Mouse (Mus musculus) hindbrain, embryonic 14.5 days (tissue): ENCODE data around the gene Bcl3. TPM values are rescaled to one million over a fixed set of nuclear protein-coding genes. Genes with fewer than 3 reads are reported as not detected.

Experiments
- ATAC-seq: fragments of 200-750 bp; cut with Nextera tagmentation; 2 replicates; pipeline ENCODE4 v1.8.0; 2017; ENCODE audit warnings: moderate number of reproducible peaks, mild to moderate bottlenecking, moderate TSS enrichment, moderate library complexity; ENCODE audit not compliant: low FRiP score
- DNase-seq: peaks from one replicate; pipeline ENCODE4 v3.0.0-alpha.2; 2015; ENCODE audit warnings: low spot score
- H3K27ac ChIP-seq: fragments of 300-500 bp; sonication (generic); 2 replicates; pipeline ENCODE4 v1.5.1; 2014; ENCODE audit warnings: mild to moderate bottlenecking, moderate library complexity
- H3K27me3 ChIP-seq: fragments of 300-500 bp; sonication (generic); 2 replicates; pipeline ENCODE4 v1.6.1; 2014; ENCODE audit warnings: mild to moderate bottlenecking, low read length, mixed read lengths; ENCODE audit not compliant: control insufficient read depth, insufficient read depth
- H3K36me3 ChIP-seq: fragments of 300-500 bp; sonication (generic); replicated peaks from 2 replicates; pipeline ENCODE4 v1.6.1; 2014; ENCODE audit not compliant: control insufficient read depth, insufficient read depth
- H3K4me1 ChIP-seq: fragments of 300-500 bp; sonication (generic); replicated peaks from 2 replicates; pipeline ENCODE4 v1.6.1; 2014; ENCODE audit warnings: antibody characterized with exemption, low read length, mixed read lengths; ENCODE audit not compliant: control insufficient read depth, insufficient read depth
- H3K4me2 ChIP-seq: fragments of 300-500 bp; sonication (generic); replicated peaks from 2 replicates; pipeline ENCODE4 v1.6.1; 2014; ENCODE audit warnings: mild to moderate bottlenecking, moderate library complexity
- H3K4me3 ChIP-seq: fragments of 300-500 bp; sonication (generic); replicated peaks from 2 replicates; pipeline ENCODE4 v1.5.1; 2014; ENCODE audit warnings: mild to moderate bottlenecking, low read length
- H3K9ac ChIP-seq: fragments of 300-500 bp; sonication (generic); 2 replicates; pipeline ENCODE4 v1.6.1; 2014
- H3K9me3 ChIP-seq: fragments of 300-500 bp; sonication (generic); 2 replicates; pipeline ENCODE4 v1.6.1; 2016; ENCODE audit warnings: low read length; ENCODE audit not compliant: control insufficient read depth
- WGBS: fragments of 180-500 bp; shearing (Covaris S2); extraction: QIAGEN DNeasy Blood & Tissue Kit; methylation state at CpG from one replicate; pipeline ENCODE4 v1.1.7; 2014; 5-methylcytosine and 5-hydroxymethylcytosine counted together
- polyA plus RNA-seq: library from polyadenylated mRNA; unstranded; fragments of >200 nt; fragmentation: Nextera tagmentation; extraction: Ambion mirVana; gene quantifications from 2 replicates; pipeline ENCODE4 v1.2.1, GENCODE M21; 2014

The Bcl3 gene
- polyA plus RNA-seq, 1 experiment from 2014 or later, result 0.58 TPM

GRCm38 (mm10) chr7:19764581-19764980, 58.0 kb downstream of the Bcl3 start:
- H3K27ac ChIP-seq, result no peak overlapping the region
- H3K4me3 ChIP-seq, result no peak overlapping the region
- no peak overlapping the region for H3K9ac ChIP-seq
- 88% methylated on average over 9 of the region's 9 CpGs for WGBS
- H3K36me3 ChIP-seq, result no peaks in the 10 kb centered on the region; the same call in 1 of the 2 replicates
- H3K9me3 ChIP-seq, result no peaks in the 10 kb centered on the region
- H3K4me2 ChIP-seq, result no peak overlapping the region
- H3K4me1 ChIP-seq, result no peaks in the 10 kb centered on the region
- ATAC-seq (no peak), DNase-seq (no peak)
- H3K27me3 ChIP-seq, result peaks cover 13% of the 10 kb centered on the region

DNA sequence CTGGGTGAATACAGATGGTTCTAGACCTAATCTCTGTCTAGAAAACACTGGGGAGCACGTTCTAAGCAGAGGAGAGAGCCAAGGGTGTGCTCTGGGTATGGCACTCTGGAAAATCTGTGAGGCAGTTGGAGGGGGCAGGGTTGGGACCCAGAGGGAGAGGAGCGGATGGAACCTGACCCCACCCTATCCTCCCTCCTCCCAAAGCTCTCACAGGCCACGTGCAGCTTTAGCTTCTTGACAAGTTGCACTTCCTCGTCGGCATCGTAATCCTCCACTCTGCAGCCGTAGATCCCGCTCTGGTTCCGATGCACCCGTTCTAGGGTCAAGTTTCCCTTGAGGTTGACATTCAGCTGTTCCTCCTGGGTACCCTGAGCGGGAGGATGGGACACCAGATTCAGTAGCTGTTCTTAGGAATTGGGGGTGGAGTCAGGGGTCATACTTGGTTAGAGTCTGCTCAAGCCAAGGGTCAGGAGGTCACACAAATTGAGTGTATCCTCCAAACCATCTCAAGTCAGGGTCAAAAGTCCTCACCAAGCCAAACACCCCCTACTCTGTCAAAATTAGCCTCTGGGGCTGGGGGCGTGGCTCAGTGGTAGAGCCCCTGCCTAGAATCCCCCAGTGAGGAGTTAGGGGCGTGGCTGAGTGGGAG, 58.6 kb downstream of the Bcl3 start:
- H3K4me2 ChIP-seq, result no peak overlapping the region
- no peak overlapping the region for H3K9ac ChIP-seq
- no peak overlapping the region for H3K27ac ChIP-seq
- peaks cover 7% of the 10 kb centered on the region for H3K27me3 ChIP-seq
- H3K36me3 ChIP-seq, result no peaks in the 10 kb centered on the region; the same call in 1 of the 2 replicates
- no peak overlapping the region for H3K4me3 ChIP-seq
- DNase-seq (no peak), ATAC-seq (no peak)
- H3K9me3 ChIP-seq, result no peaks in the 10 kb centered on the region
- 86% methylated on average over 13 of the region's 13 CpGs for WGBS
- H3K4me1 ChIP-seq, result no peaks in the 10 kb centered on the region

- H3K27me3 ChIP-seq, result no peaks in the 10 kb centered on the region
- H3K36me3 ChIP-seq, result no peaks in the 10 kb centered on the region; the same call in 1 of the 2 replicates
- 83% methylated on average over 11 of the region's 11 CpGs for WGBS
- no peak overlapping the region for H3K4me3 ChIP-seq
- H3K4me2 ChIP-seq, result no peak overlapping the region
- ATAC-seq (no peak), DNase-seq (no peak)
- no peaks in the 10 kb centered on the region for H3K9me3 ChIP-seq
- H3K4me1 ChIP-seq, result no peaks in the 10 kb centered on the region
- H3K27ac ChIP-seq, result no peak overlapping the region
- H3K9ac ChIP-seq, result no peak overlapping the region
Measured at GRCm38 (mm10) chr7:19762283-19762682, 60.3 kb downstream of the Bcl3 start.

- Histone ChIP-seq H3K4me1 (no peaks in the 10 kb centered on the region), H3K27me3 (no peaks in the 10 kb centered on the region), H3K9ac (no peak overlapping the region), H3K36me3 (no peaks in the 10 kb centered on the region; the same call in 1 of the 2 replicates), H3K9me3 (no peaks in the 10 kb centered on the region), H3K4me3 (no peak overlapping the region), H3K4me2 (no peak overlapping the region), H3K27ac (no peak overlapping the region)
- 91% methylated on average over 13 of the region's 13 CpGs for WGBS
- DNase-seq (no peak), ATAC-seq (no peak)
Measured at GRCm38 (mm10) chr7:19760021-19760420, 62.5 kb downstream of the Bcl3 start.

DNA sequence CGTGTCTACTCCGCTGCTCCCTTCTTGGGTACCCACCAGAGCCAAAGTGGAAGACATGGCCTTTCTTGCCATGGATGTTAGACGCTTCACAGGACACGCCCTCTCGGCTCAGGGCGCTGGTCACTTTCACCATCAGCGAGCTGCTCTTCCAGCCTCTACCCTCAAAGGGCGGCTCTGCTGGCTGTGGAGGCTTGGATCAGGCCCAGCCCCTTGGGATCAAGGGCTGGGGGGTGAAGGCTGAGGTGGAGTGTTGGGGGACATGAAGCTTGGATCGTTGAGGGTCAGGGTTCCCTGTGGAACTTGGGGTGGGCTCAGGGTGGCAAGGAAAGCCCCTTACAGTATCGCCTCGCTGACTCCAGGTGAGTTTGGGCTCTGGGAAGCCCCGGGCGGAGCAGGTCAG, 63.9 kb downstream of the Bcl3 start:
- no peak for DNase-seq
- Histone ChIP-seq H3K4me1 (no peaks in the 10 kb centered on the region), H3K9me3 (no peaks in the 10 kb centered on the region), H3K4me2 (no peak overlapping the region), H3K4me3 (no peak overlapping the region), H3K27me3 (no peaks in the 10 kb centered on the region), H3K27ac (no peak overlapping the region), H3K9ac (no peak overlapping the region), H3K36me3 (no peaks in the 10 kb centered on the region; the same call in 1 of the 2 replicates)
- 89% methylated on average over 13 of the region's 13 CpGs for WGBS
- no peak for ATAC-seq

Other genes with a start within 250 kb of the Bcl3 start
- 0.13 and 0.16 TPM in 2 replicates for gene Zfp296, start 245.5 kb downstream of the Bcl3 start, polyA plus RNA-seq
- 141 and 157 TPM in 2 replicates for gene Gemin7, start 245.2 kb downstream of the Bcl3 start, polyA plus RNA-seq
- 41.6 and 47.6 TPM in 2 replicates for gene Clasrp, start 218.3 kb downstream of the Bcl3 start, polyA plus RNA-seq
- gene Relb, start 193.3 kb downstream of the Bcl3 start, polyA plus RNA-seq, result 5.4 and 7.9 TPM in 2 replicates
- gene Clptm1, start 157.7 kb downstream of the Bcl3 start, polyA plus RNA-seq, result 150 and 170 TPM in 2 replicates
- not detected in 2 replicates for gene Apoc2, start 144.8 kb downstream of the Bcl3 start, polyA plus RNA-seq
- gene Gm44805, start 141.3 kb downstream of the Bcl3 start, polyA plus RNA-seq, result not detected in 2 replicates
- gene Apoc4, start 141.3 kb downstream of the Bcl3 start, polyA plus RNA-seq, result not detected in 2 replicates
- 2.3 and 2.5 TPM in 2 replicates for gene Apoc1, start 130.1 kb downstream of the Bcl3 start, polyA plus RNA-seq
- 543 and 561 TPM in 2 replicates for gene Apoe, start 123.6 kb downstream of the Bcl3 start, polyA plus RNA-seq
- 119 and 128 TPM in 2 replicates for gene Tomm40, start 107.3 kb downstream of the Bcl3 start, polyA plus RNA-seq
- 46.7 and 49.5 TPM in 2 replicates for gene Nectin2, start 72.3 kb downstream of the Bcl3 start, polyA plus RNA-seq
- 17.5 and 18.8 TPM in 2 replicates for gene Bcam, start 51.8 kb downstream of the Bcl3 start, polyA plus RNA-seq
- gene Cblc, start 26.0 kb downstream of the Bcl3 start, polyA plus RNA-seq, result not detected in 2 replicates
- gene Gm19345, start 29.2 kb upstream of the Bcl3 start, polyA plus RNA-seq, result 13.0 and 13.9 TPM in 2 replicates
- 0.17 and 0.20 TPM in 2 replicates for gene Ceacam16, start 38.5 kb upstream of the Bcl3 start, polyA plus RNA-seq
- gene Ceacam19, start 65.2 kb upstream of the Bcl3 start, polyA plus RNA-seq, result not detected in 2 replicates
- 6.4 and 6.6 TPM in 2 replicates for gene Pvr, start 98.4 kb upstream of the Bcl3 start, polyA plus RNA-seq
- gene Igsf23, start 128.0 kb upstream of the Bcl3 start, polyA plus RNA-seq, result not detected in 2 replicates
- gene Ceacam20, start 142.6 kb upstream of the Bcl3 start, polyA plus RNA-seq, result not detected in 2 replicates
- gene Nlrp9b, start 168.7 kb upstream of the Bcl3 start, polyA plus RNA-seq, result not detected in 2 replicates